Mouse (Mus musculus) heart, postnatal 25 days (tissue): Measurements from ENCODE around the gene Krt72. TPM values are rescaled to one million over a fixed set of nuclear protein-coding genes. Genes with fewer than 3 reads are reported as not detected.

ENCODE experiments used
- DNase-seq: peaks from one replicate; pipeline ENCODE4 v3.0.0; 2022; ENCODE audit warnings: low spot score
- intact Hi-C: fragments of 180-260 bp; cut with DNase I; formaldehyde crosslinking; loops from one replicate; pipeline ENCODE4 v1.15.1; 2025
- total RNA-seq, 2 experiments: library from RNA; stranded (reverse); gene quantifications; 2 replicates each; pipeline ENCODE4 v1.2.3; 2021

The Krt72 gene
- not detected for total RNA-seq

- no peak for DNase-seq
- intact Hi-C loops, result no loop called here
Measured at GRCm38 (mm10) chr15:101786360-101786759, at the start of gene Krt72. Gene Krt72, minus strand, starts transcription at chr15:101786460.

GRCm38 (mm10) chr15:101834784-101835328, 48.6 kb upstream of the Krt72 start:
- DNase-seq, result no peak
- intact Hi-C loops, result no loop called here

- DNase-seq, result no peak
- intact Hi-C loops, result no loop called here
Measured at GRCm38 (mm10) chr15:101833131-101833530, 46.9 kb upstream of the Krt72 start.

GRCm38 (mm10) chr15:101829441-101829840, 43.2 kb upstream of the Krt72 start:
- intact Hi-C loops, result no loop called here
- DNase-seq, result no peak

GRCm38 (mm10) chr15:101821786-101822185, 35.5 kb upstream of the Krt72 start:
- intact Hi-C loops, result no loop called here
- DNase-seq, result no peak

- no peak for DNase-seq
- intact Hi-C loops, result no loop called here
Measured at GRCm38 (mm10) chr15:101817875-101818274, 31.6 kb upstream of the Krt72 start, which contains the start of gene Krt2. Gene Krt2, minus strand, starts transcription at chr15:101818169.

- intact Hi-C loops, result no loop called here
- DNase-seq, result no peak
Measured at GRCm38 (mm10) chr15:101803052-101803822, 17.0 kb upstream of the Krt72 start.

GRCm38 (mm10) chr15:101802296-101802835, 16.1 kb upstream of the Krt72 start, which contains the start of gene Krt73:
Gene Krt73, minus strand, starts transcription at chr15:101802346.
- no peak for DNase-seq
- intact Hi-C loops, result no loop called here

- DNase-seq, result no peak
- intact Hi-C loops, result no loop called here
Measured at GRCm38 (mm10) chr15:101790867-101791266, 4.6 kb upstream of the Krt72 start.

GRCm38 (mm10) chr15:101773420-101773819, 12.8 kb downstream of the Krt72 start:
- intact Hi-C loops, result loop anchor here (2.0 to 5.0 kb wide), 4 partner anchors 211 to 431 kb away; no protein-coding TSS in a partner anchor
- no peak for DNase-seq

GRCm38 (mm10) chr15:101772711-101773081, 13.6 kb downstream of the Krt72 start:
- intact Hi-C loops, result loop anchor here (1.0 to 5.0 kb wide), 5 partner anchors 201 to 430 kb away; no protein-coding TSS in a partner anchor
- DNase-seq, result peak; percentile 51

- no peak for DNase-seq
- intact Hi-C loops, result loop anchor here (1.0 to 5.0 kb wide), 5 partner anchors 201 to 430 kb away; no protein-coding TSS in a partner anchor
Measured at GRCm38 (mm10) chr15:101772080-101772710, 14.1 kb downstream of the Krt72 start.

- intact Hi-C loops, result loop anchor here (5.0 kb wide), 2 partner anchors 248 to 428 kb away; no protein-coding TSS in a partner anchor
- no peak for DNase-seq
Measured at GRCm38 (mm10) chr15:101770226-101770625, 16.0 kb downstream of the Krt72 start.

GRCm38 (mm10) chr15:101742711-101743110, 43.5 kb downstream of the Krt72 start, which contains the start of gene Krt71:
Gene Krt71, minus strand, starts transcription at chr15:101743109.
- DNase-seq, result no peak
- intact Hi-C loops, result no loop called here

- no peak for DNase-seq
- intact Hi-C loops, result no loop called here
Measured at GRCm38 (mm10) chr15:101737786-101738185, 48.5 kb downstream of the Krt72 start.

- intact Hi-C loops, result no loop called here
- DNase-seq, result no peak
Measured at GRCm38 (mm10) chr15:101730653-101731052, 55.6 kb downstream of the Krt72 start.
